Mouse (Mus musculus): ENCODE results near the gene Duxf3. TPM values are rescaled to one million over a fixed set of nuclear protein-coding genes. Genes with fewer than 3 reads are reported as not detected.

The Duxf3 gene
- polyA plus RNA-seq, 1 experiment from 2014 or later: not detected

GRCm38 (mm10) chr10:58220726-58221125 is 11.7 kb downstream of the Duxf3 start:
- H3K36me3 ChIP-seq: no peaks in the 10 kb centered on the region
- WGBS: 85% methylated on average over 6 of the region's 6 CpGs
- no peak overlapping the region for H3K9ac ChIP-seq (replicated peaks)
- no peak overlapping the region for H3K27ac ChIP-seq
- no peak overlapping the region for H3K4me3 ChIP-seq (replicated peaks)
- ATAC-seq (ENCODE audit: insufficient number of reproducible peaks, insufficient read depth, low FRiP score, low TSS enrichment, low read depth): no peak
- H3K27me3 ChIP-seq: no peaks in the 10 kb centered on the region
- H3K4me2 ChIP-seq: no peak overlapping the region
- H3K4me1 ChIP-seq (replicated peaks): no peaks in the 10 kb centered on the region
- H3K9me3 ChIP-seq: peaks cover 7% of the 10 kb centered on the region; the same call in 1 of the 2 replicates

DNA sequence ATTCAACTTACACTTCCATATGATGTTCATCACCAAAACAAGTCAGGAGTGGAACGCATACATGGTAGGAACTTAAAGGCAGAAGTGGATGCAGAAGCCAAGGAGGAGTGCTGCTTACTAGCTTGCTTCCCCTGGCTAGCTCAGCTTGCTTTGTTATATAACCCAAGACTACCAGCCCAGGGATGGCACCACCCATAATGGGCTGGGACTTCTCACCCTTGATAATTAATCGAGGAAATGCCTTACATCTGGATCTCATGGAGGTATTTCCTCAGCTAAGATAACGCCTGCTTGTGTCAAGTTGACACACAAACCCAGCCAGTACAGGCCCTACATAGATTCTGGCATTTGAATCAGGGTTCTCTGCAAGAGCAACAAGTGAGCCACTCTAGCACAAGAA is 15.1 kb downstream of the Duxf3 start:
- Histone ChIP-seq H3K4me1 (replicated peaks) (no peaks in the 10 kb centered on the region), H3K27me3 (no peaks in the 10 kb centered on the region), H3K36me3 (no peaks in the 10 kb centered on the region), H3K4me2 (no peak overlapping the region), H3K4me3 (replicated peaks) (no peak overlapping the region), H3K9ac (replicated peaks) (no peak overlapping the region), H3K27ac (no peak overlapping the region), H3K9me3 (peaks cover 8% of the 10 kb centered on the region; the same call in 1 of the 2 replicates)
- WGBS: 86% methylated on average over 3 of the region's 3 CpGs
- ATAC-seq (ENCODE audit: insufficient number of reproducible peaks, insufficient read depth, low FRiP score, low TSS enrichment, low read depth): no peak

DNA sequence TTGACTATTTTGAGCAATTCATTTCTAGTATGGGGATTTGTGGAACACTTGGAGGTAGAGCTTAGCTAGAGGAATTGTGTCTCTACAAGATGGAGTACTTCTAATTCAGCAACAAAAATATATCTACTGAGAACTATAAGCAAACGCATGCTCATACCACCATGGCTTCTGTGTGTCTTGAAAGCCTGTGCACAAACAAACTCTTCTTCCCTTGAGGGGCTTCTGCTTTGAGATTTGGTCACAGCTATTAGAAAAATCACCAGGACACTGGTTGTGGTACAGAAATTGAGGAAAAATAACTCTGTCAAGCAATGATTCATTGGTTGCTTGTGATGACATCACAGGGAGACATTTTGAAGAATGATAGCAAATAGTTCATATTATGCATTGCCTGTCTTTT is 17.1 kb downstream of the Duxf3 start:
- H3K27ac ChIP-seq: no peak overlapping the region
- H3K4me3 ChIP-seq (replicated peaks): no peak overlapping the region

GRCm38 (mm10) chr10:58214934-58215333 is 17.5 kb downstream of the Duxf3 start:
- Histone ChIP-seq H3K9me3 (peaks cover 8% of the 10 kb centered on the region; the same call in 1 of the 2 replicates), H3K27me3 (no peaks in the 10 kb centered on the region), H3K4me3 (replicated peaks) (no peak overlapping the region), H3K27ac (no peak overlapping the region), H3K4me2 (no peak overlapping the region), H3K36me3 (no peaks in the 10 kb centered on the region), H3K9ac (replicated peaks) (no peak overlapping the region), H3K4me1 (replicated peaks) (no peaks in the 10 kb centered on the region)
- ATAC-seq (ENCODE audit: insufficient number of reproducible peaks, insufficient read depth, low FRiP score, low TSS enrichment, low read depth): no peak
- 79% methylated on average over 5 of the region's 5 CpGs for WGBS

More for the DNA sequence above, 17.1 kb downstream of the Duxf3 start:
- Histone ChIP-seq H3K9ac (replicated peaks) (no peak overlapping the region), H3K4me2 (no peak overlapping the region), H3K9me3 (peaks cover 8% of the 10 kb centered on the region; the same call in 1 of the 2 replicates), H3K36me3 (no peaks in the 10 kb centered on the region), H3K27me3 (no peaks in the 10 kb centered on the region), H3K4me1 (replicated peaks) (no peaks in the 10 kb centered on the region)
- ATAC-seq (ENCODE audit: insufficient number of reproducible peaks, insufficient read depth, low FRiP score, low TSS enrichment, low read depth): no peak
- 88% methylated on average over 1 of the region's 1 CpGs for WGBS

GRCm38 (mm10) chr10:58214497-58214896 is 18.0 kb downstream of the Duxf3 start:
- Histone ChIP-seq H3K9ac (replicated peaks) (no peak overlapping the region), H3K4me2 (no peak overlapping the region), H3K4me1 (replicated peaks) (no peaks in the 10 kb centered on the region), H3K27ac (no peak overlapping the region), H3K36me3 (no peaks in the 10 kb centered on the region), H3K9me3 (peaks cover 8% of the 10 kb centered on the region; the same call in 1 of the 2 replicates), H3K27me3 (no peaks in the 10 kb centered on the region), H3K4me3 (replicated peaks) (no peak overlapping the region)
- ATAC-seq (ENCODE audit: insufficient number of reproducible peaks, insufficient read depth, low FRiP score, low TSS enrichment, low read depth): no peak

DNA sequence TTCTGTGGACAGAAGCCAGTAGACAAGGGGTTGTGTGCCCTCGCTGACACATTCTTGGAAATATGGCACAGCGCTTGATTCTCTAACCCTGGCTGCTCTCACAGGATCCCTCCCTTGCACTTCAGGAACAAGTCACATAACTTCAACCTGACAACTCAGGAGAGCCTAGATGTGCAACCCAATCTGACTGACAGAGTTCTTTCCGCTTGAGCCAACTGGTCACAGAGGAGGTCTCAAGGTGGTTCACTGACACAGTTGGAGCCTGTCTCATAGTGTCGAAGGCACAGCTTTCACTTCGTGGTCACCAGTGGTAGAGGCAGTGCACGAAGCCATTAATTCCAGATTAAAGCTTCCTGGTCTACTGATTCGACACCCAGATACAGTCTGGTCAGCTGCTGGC is 20.2 kb downstream of the Duxf3 start:
- no peak for ATAC-seq (ENCODE audit: insufficient number of reproducible peaks, insufficient read depth, low FRiP score, low TSS enrichment, low read depth)
- H3K4me3 ChIP-seq (replicated peaks): no peak overlapping the region
- no peaks in the 10 kb centered on the region for H3K36me3 ChIP-seq
- H3K4me1 ChIP-seq (replicated peaks): no peaks in the 10 kb centered on the region
- WGBS: 77% methylated on average over 7 of the region's 7 CpGs
- H3K9me3 ChIP-seq: peaks cover 8% of the 10 kb centered on the region; the same call in 1 of the 2 replicates
- no peak overlapping the region for H3K9ac ChIP-seq (replicated peaks)
- H3K4me2 ChIP-seq: no peak overlapping the region
- H3K27me3 ChIP-seq: no peaks in the 10 kb centered on the region
- H3K27ac ChIP-seq: no peak overlapping the region

- H3K27ac ChIP-seq: no peak overlapping the region
- no peaks in the 10 kb centered on the region for H3K27me3 ChIP-seq
- H3K4me1 ChIP-seq (replicated peaks): no peaks in the 10 kb centered on the region
- WGBS: 90% methylated on average over 2 of the region's 2 CpGs
- no peaks in the 10 kb centered on the region for H3K36me3 ChIP-seq
- no peak overlapping the region for H3K4me2 ChIP-seq
- H3K9me3 ChIP-seq: peaks cover 9% of the 10 kb centered on the region; the same call in 1 of the 2 replicates
- no peak overlapping the region for H3K4me3 ChIP-seq (replicated peaks)
- no peak for ATAC-seq (ENCODE audit: insufficient number of reproducible peaks, insufficient read depth, low FRiP score, low TSS enrichment, low read depth)
- no peak overlapping the region for H3K9ac ChIP-seq (replicated peaks)
Measured at GRCm38 (mm10) chr10:58211213-58211612, 21.3 kb downstream of the Duxf3 start.

GRCm38 (mm10) chr10:58210514-58210913 is 22.0 kb downstream of the Duxf3 start:
- H3K27me3 ChIP-seq: no peaks in the 10 kb centered on the region
- no peaks in the 10 kb centered on the region for H3K36me3 ChIP-seq
- no peak overlapping the region for H3K9ac ChIP-seq (replicated peaks)
- H3K9me3 ChIP-seq: peaks cover 13% of the 10 kb centered on the region; the same call in 1 of the 2 replicates
- no peak for ATAC-seq (ENCODE audit: insufficient number of reproducible peaks, insufficient read depth, low FRiP score, low TSS enrichment, low read depth)
- no peak overlapping the region for H3K27ac ChIP-seq
- H3K4me2 ChIP-seq: no peak overlapping the region
- no peaks in the 10 kb centered on the region for H3K4me1 ChIP-seq (replicated peaks)
- WGBS: 62% methylated on average over 1 of the region's 1 CpGs
- no peak overlapping the region for H3K4me3 ChIP-seq (replicated peaks)

GRCm38 (mm10) chr10:58209710-58210467 is 22.6 kb downstream of the Duxf3 start:
- ATAC-seq (ENCODE audit: insufficient number of reproducible peaks, insufficient read depth, low FRiP score, low TSS enrichment, low read depth): no peak
- no peak overlapping the region for H3K4me3 ChIP-seq (replicated peaks)
- H3K9me3 ChIP-seq: peaks cover 13% of the 10 kb centered on the region; the same call in 1 of the 2 replicates
- no peak overlapping the region for H3K27ac ChIP-seq
- H3K36me3 ChIP-seq: no peaks in the 10 kb centered on the region
- WGBS: 75% methylated on average over 2 of the region's 2 CpGs
- H3K9ac ChIP-seq (replicated peaks): no peak overlapping the region
- no peaks in the 10 kb centered on the region for H3K4me1 ChIP-seq (replicated peaks)
- H3K4me2 ChIP-seq: no peak overlapping the region
- H3K27me3 ChIP-seq: no peaks in the 10 kb centered on the region

DNA sequence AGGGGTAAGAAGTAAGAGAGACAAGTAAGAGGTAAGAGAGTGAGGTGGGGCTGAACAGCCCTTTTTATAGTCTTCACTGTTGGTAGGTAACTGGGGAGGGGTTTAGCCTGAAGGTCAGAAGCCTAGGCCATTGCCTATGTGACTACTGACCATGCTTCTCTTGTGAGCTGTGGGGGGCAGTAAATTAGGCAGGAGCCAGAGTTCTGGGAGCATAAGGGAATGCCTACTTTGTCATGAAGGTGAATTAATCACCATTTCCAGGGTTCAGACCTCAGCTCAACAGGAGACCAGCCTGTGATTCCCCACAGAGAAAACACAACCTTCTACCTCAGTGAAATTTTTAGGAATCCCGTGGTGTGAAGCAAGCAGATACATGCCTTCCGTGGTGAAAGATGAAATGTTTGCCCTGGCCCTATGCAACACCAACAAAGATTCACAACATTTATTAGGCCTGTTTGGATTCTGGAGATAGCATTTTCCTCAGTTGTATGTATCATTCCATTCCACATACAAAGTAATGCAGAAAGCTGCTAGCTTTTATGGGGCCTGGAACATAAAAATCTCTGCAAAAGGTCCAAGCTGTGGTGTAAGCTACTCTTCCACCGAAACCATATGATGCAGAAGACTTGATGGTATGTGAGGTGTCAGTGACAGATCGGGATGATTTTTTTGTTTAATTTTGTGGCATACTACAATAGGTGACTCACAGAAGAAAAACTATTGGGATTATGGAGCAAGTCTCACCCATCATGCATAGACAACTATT is 25.7 kb downstream of the Duxf3 start:
- H3K4me2 ChIP-seq: no peak overlapping the region
- H3K27ac ChIP-seq: no peak overlapping the region
- no peaks in the 10 kb centered on the region for H3K4me1 ChIP-seq (replicated peaks)
- no peaks in the 10 kb centered on the region for H3K36me3 ChIP-seq
- H3K4me3 ChIP-seq (replicated peaks): no peak overlapping the region
- 91% methylated on average over 4 of the region's 4 CpGs for WGBS
- no peaks in the 10 kb centered on the region for H3K27me3 ChIP-seq
- ATAC-seq (ENCODE audit: insufficient number of reproducible peaks, insufficient read depth, low FRiP score, low TSS enrichment, low read depth): no peak
- no peak overlapping the region for H3K9ac ChIP-seq (replicated peaks)
- H3K9me3 ChIP-seq: 0 out of 2 replicates have a peak, but pooled peaks cover 9% of the 10 kb centered on the region

GRCm38 (mm10) chr10:58205986-58206385 is 26.5 kb downstream of the Duxf3 start:
- Histone ChIP-seq H3K4me1 (replicated peaks) (no peaks in the 10 kb centered on the region), H3K4me3 (replicated peaks) (no peak overlapping the region), H3K9ac (replicated peaks) (no peak overlapping the region), H3K9me3 (0 out of 2 replicates have a peak, but pooled peaks cover 9% of the 10 kb centered on the region), H3K27me3 (no peaks in the 10 kb centered on the region), H3K36me3 (no peaks in the 10 kb centered on the region), H3K27ac (no peak overlapping the region), H3K4me2 (no peak overlapping the region)
- 48% methylated on average over 1 of the region's 1 CpGs for WGBS
- ATAC-seq (ENCODE audit: insufficient number of reproducible peaks, insufficient read depth, low FRiP score, low TSS enrichment, low read depth): no peak
